Mouse (Mus musculus) heart, postnatal 0 days (tissue): ENCODE results near the gene Mad1l1.

ENCODE experiments used
- CTCF ChIP-seq: IDR thresholded peaks from 2 replicates; pipeline ENCODE4 v1.5.1; 2016; ENCODE audit warnings: antibody characterized with exemption, control low read depth, low read depth
- EP300 ChIP-seq: IDR thresholded peaks from 2 replicates; pipeline ENCODE4 v1.6.1; 2016; ENCODE audit warnings: antibody characterized with exemption, low read depth

DNA sequence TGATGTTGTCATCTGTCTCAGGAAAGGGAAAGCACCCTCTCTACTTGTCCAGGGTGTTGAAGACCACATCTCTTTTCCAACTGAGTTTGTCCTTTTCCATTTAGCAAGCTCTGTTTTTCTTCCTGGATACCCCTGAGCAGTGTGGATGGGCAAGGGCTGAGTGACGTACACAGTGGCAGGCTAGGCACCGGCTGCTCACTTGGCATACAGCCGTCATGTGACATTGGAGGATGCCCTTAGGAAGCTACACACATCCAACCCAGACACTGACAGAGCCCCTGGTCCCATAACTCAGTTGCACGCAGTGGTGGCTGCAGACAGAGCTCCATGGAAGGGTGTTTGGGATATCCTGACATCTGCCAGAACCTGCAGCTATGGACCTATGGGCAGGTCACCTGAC, 295.0 kb downstream of the Mad1l1 start:
- TF ChIP-seq CTCF = no peak
- TF ChIP-seq EP300 = no peak
